Mouse (Mus musculus) NIH3T3 (cell line): Measurements from ENCODE around the gene Qrsl1.

Source experiments
- DNase-seq: peaks from one replicate; pipeline ENCODE4 v3.0.0-alpha.2; 2012; ENCODE audit warnings: low read depth

The Qrsl1 gene

DNA sequence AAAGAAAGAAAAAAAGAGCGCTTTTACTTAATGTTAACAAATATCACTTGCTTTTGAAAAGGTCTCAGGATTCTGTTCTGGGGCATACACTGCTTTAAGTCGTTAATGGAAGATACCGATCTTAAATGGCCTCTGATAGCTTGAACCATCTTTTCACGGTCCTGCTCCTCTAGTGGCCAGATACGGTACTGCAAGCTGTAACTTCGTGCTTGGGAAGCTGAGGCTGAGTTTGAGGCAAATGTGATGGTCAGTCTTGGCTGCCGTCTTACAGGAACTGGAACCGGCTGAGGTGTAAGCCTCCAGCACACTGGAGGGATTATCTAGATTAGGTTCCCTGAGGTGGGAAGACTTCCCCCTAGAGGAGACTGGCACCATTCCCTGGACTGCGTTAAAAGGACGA is 30.8 kb downstream of the Qrsl1 start:
- peak; percentile 52 for DNase-seq

DNA sequence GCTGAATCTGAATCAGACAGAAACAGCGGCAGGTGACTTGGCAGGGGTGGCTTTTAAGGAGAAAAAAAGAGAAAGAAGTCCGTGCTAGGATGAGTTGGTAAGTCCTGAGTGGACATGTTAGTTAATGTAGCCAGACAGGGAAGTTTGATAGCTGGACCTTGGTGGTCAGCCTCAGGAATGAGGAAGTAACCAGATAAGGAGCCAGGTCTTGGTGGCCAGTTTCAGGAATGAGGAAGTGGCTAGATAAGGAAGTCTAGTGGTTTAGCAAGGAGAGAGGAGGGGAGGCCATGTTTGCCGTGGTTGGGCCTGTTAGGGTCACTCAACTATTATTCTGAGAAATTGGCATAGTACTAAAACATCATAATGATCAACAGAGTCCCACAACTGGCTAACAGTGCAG is 45.2 kb downstream of the Qrsl1 start:
- no peak for DNase-seq

DNA sequence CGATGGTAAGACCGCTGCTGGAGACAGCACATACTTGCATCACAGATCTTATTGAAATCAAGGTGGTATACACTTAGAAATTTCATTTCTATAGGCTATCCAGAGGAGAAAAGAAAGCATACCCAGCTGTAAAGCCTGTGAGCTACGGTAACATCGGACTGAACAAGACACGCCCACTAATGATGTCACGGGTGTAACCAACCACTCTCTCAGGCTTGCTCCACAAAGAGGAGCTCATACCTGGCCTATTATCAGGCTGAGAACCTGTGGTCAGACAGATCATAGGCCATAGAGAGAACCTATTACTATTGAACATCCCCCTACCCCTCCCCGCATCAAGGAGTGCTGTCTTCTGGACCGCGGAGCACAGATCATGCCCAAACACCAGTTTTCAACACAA is 45.6 kb downstream of the Qrsl1 start:
- DNase-seq = no peak

DNA sequence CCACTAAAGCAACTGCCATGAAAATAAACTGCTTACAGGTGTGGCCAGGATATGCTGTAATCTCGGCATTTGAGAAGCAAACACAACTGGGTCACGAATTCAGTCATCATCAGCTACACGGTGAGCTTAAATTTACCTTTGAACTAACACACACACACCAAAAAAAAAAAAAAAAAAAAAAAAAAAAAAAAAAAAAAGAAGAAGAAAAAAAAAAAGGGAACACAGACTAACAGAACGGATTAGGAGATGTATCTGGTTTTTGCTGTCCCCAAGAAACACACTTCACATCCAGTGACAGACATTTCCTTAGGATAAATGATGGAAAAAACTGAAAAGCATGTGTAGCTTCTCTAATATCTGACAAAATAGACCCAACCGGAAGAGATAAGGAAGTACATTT is 49.6 kb downstream of the Qrsl1 start:
- no peak for DNase-seq

DNA sequence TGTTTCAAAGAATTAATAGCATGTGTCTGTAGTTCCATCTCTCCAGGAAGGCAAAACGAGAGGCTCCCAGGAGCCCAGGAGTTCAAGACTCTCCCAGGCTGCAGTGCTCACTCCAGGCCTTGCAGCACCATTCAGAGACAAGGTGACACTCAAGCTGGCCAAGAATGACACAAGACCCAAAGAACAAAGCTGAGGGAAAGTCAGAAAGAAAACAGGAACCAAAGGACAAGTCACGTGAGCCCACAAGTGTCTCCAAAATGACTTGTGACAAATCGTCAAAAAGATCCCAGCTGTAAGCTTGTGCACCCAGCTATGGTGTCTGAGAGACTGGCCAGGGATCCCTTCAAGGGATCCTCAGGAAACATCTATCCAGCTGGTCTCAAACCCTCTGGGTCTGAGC is 52.1 kb downstream of the Qrsl1 start:
- DNase-seq = no peak

DNA sequence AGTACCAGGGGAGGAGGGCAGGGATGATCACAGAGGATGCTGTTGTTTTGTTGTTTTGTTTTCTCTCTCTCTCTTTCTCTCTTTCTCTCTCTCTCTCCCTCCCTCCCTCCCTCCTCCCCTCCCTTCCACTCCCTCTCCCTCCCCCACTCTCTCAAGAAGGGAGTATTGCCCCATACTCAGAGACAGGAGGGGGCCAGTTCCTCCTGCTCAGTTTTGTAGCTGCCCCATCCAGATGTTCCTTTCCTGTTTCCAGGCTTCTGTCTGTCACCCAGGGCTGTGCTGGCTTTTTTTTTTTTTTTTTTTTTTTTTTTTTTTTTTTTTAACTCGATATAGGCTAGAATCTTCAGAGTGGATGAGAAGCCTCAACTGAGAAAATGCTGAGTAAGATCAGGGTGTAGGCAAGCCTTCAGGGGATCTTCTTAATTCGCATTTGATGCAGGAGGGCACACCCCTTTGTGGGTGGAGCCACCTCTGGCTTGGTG is 55.4 kb downstream of the Qrsl1 start:
- no peak for DNase-seq

DNA sequence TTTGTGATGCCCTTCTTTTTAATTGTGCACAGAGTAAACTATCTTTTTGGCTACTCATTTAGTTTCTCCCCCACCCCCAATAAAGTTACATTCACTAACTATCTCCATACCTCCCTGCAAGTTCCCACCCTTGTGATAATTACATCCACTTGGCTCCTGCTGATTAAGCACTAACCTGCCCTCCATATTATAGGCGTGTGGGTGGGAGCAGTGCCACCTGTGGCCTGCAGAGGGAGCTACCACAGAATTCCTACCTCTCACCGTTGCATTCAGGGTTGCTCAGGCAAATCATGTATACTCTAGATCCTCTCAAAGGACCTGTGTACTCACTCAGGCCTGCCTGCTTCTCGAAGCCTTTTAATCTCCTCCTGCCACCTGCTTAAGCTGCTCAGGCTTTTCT is 56.1 kb downstream of the Qrsl1 start:
- no peak for DNase-seq

DNA sequence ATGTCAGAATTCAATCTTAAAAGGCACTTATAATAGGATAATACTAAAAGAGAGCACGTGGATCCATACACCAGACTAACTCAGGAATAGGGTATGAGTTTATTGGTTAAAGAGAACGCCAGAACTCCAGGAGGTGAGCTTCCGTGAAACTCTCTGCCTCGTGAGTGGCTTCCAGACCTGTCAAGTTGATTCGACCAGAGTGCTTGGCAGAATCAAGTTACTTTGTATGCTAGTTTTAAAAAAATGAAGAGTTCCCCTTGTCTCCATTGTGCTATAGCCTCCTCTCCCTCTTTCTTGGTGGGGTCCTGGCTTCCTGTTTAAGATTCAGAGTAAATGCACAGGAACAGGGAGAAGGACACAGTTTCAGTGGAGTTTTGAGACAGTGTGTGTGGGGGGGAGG is 60.1 kb downstream of the Qrsl1 start:
- no peak for DNase-seq

DNA sequence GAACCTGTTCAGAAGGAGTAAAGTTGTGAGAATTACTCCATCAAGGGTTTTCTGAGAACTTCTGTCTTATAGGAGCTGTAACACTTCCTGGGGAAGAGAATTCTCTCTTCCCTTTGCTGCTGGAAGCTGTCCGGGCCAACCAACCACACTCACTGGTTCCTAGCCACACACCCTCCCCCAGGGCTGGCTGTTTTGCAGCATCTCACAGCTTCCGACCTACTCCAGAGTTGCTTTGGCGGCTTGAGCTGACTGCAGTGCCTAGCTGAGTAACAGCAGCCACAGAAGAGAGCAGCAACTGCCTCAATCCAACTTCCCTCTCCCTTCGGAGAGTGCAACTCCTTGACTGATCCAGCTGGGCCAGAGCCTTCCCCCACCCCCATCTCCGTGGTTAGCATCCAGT is 68.7 kb downstream of the Qrsl1 start:
- peak; percentile 43 for DNase-seq

DNA sequence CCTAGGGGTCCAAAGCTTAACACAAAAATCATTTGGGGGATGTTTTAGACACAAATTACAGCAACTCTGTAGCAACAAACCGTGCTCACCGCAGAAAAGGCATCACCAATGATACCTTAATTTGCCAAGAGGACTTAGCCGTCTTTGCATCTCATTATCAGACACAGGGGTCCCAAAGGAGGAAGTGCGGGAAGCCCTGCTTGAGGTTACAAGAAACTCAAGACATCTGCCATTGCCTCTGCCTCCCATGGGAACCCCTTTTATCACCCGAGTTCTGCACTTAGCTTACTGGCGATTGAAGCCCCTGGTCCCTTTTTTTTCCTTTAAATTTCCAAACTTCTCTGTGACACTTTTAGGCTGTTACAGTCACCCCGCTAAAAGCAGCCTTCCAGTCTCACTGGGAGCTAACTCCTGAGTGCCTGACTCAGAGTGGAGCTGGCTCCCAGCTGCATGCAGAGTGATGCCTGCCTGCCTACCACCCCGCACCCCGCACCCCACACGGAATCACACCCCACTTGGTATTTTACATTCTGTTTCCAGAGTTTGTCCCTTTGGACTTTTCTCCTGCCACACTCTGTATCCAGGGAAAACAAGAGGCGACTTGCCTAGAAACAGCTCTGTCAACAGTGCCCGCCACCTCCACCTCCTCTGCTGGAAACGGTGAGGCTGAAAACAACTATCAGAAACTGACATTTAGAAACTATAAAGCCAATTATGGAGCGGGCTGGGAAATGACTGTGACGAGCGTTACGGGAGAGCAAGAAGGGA is 71.1 kb downstream of the Qrsl1 start:
- no peak for DNase-seq

DNA sequence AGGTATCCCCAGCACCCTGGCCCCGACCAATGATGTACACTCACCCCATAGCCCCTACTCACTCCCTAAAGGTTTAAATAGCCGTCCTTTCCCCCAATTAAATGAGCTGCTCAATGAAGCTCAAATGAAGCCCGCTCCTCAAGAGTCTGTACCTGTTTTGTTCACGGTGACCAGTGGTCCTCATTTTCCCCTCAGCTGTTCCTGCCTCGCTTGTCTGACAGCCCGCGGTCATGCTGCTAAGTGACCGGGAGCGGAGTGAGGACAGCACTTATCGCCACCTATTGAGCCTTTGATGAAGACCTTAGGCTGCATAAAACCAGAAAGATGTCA is 72.9 kb downstream of the Qrsl1 start:
- no peak for DNase-seq

DNA sequence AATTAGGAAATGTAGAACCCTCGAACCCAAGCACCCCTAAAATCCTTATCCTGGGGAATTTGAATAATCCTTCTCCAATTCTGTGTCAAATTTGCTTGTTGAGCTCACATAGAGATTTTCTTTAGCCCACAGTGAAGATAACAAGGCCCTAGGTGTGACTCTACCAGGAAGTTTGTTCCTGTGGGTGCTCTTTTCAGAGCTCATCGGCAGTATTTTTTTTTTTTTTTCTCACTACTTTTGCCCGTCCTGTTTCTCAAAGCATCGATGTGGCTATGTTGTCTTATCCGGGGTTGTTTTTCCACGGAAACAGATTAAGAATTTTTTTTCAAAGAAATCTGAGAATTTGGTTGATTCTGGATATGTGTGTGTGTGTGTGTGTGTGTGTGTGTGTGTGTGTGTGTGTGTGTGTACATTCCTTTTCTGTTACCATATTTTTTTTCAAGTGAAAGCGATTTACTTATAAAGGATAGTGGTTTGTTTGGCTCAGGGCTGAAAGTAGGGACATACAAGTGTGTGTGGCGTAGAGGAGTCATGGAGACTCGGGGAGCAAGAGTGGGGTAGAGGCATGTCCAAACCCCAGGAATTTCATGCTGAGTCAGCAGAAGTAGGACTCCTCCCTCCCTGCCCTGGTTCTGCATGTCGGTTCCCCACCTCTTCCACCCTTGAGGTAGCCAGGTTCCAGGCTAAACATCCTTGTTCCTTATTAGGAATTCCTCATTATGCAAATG is 73.4 kb downstream of the Qrsl1 start:
- DNase-seq = no peak

DNA sequence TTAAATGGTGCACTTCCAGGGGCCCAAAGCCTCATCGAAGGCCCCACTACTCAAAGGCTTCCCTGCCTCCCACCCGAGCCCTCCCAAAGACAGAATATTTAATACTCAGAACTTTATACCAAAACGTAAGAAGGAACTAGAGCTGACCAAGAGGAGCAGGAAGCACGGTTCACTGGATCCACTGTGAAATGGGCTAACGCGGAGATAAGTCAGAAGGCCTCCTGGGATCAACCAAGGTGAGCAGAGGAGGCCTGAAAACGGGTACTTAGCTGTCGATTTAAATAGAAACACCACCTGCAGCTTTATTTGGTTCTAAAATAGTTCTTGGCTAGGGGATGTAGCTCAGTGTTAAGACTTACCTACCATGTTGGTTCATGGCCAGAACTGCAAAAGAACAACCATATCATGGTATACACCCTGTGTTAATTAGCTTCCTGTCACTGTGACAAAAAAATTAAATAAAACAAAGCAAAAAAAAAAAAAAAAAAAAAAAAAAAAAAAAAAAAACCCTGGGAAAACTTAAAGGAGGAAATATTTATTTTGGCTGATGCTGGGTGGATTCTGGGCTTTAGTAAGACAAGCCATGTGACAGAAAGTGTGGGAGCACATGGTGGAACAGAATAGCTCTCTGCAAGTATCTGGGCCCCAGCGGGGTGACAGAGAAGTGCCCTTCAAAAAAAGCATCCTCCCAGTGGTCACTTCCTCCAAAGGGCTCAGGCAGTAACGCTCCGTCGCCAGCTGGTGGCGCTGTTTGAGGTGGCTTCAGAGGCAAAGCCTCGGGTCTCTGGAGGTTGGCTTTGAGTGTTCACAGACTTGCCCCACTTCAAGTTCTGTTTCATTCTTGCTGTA is 74.5 kb downstream of the Qrsl1 start:
- peak; percentile 13 for DNase-seq

DNA sequence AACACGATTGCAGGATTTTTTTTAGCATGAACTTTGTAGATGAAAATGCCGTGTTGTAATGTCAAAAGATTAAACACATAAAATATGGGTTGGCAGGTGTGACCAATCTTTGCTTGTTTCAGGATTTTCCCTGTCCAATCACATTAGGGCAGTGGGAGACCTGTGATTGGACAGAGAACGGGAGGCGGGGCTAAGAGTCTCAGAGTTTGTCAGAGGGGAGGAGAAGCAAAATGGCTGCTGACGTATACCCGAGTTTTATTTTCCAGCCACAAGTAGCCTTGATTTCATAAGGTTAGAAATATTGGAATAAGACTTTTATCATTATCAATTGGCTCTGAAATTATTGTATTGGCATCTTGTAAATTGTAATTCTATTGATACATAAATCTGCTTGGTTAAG is 75.8 kb downstream of the Qrsl1 start:
- DNase-seq = no peak

DNA sequence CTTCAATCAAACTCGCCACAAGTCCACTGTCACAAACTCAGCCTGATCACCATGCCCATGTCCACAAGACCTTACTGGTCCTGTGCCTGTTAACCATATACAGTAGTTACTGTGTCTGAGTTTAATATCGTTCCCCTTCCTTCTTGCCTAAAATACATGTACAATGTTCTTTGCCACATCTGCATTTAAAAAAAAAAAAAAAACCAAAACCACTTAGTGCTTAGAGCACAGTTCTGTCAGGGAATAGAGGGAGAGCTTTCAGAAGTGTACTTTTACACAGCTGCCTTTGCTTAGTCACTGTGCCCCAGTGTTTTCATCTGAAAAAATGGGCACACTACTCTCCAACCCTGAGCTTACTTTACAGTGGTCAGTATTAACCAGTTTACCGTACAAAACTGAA is 76.8 kb downstream of the Qrsl1 start:
- DNase-seq = no peak
